Mouse (Mus musculus) G1E (cell line): ENCODE results near the gene Tshr. TPM values are rescaled to one million over a fixed set of nuclear protein-coding genes. Genes with fewer than 3 reads are reported as not detected.
A peak's percentile ranks its signal among the peaks of the same experiment; 100 is the strongest.
"Not testable (repeated sequence)": the region's sequence is repeated elsewhere in the genome, so short reads cannot be mapped to it uniquely, and the experiment has no call there.

Source experiments
- ATAC-seq: 2 replicates; pipeline ENCODE4 v1.8.0; 2016; ENCODE audit warnings: mild to moderate bottlenecking; ENCODE audit not compliant: insufficient number of reproducible peaks, poor library complexity, low FRiP score, severe bottlenecking; ENCODE audit errors: extremely low read depth
- DNase-seq: peaks from one replicate; pipeline ENCODE4 v3.0.0; 2012; ENCODE audit warnings: low spot score
- H3K27me3 ChIP-seq: 2 replicates; pipeline ENCODE4 v1.6.1; 2012; ENCODE audit warnings: mild to moderate bottlenecking, low read length, inconsistent platforms; ENCODE audit not compliant: insufficient read depth
- H3K36me3 ChIP-seq: replicated peaks from 2 replicates; pipeline ENCODE3; 2012; ENCODE audit warnings: mild to moderate bottlenecking, inconsistent platforms
- H3K4me1 ChIP-seq: 2 replicates; pipeline ENCODE4 v1.6.1; 2012; ENCODE audit warnings: low read depth, low read length, inconsistent platforms, mixed read lengths; ENCODE audit not compliant: insufficient read depth
- H3K4me3 ChIP-seq: 2 replicates; pipeline ENCODE4 v1.5.1; 2012; ENCODE audit warnings: low read depth, mild to moderate bottlenecking, inconsistent platforms, low read length, moderate library complexity, mixed read lengths
- H3K9me3 ChIP-seq: replicated peaks from 2 replicates; pipeline ENCODE4 v1.6.1; 2012; ENCODE audit warnings: inconsistent platforms
- CTCF ChIP-seq: IDR thresholded peaks from 2 replicates; pipeline ENCODE4 v1.5.1; 2012; ENCODE audit warnings: low read depth, low read length, inconsistent platforms, mixed read lengths
- GATA1 ChIP-seq: IDR thresholded peaks from 2 replicates; pipeline ENCODE4 v1.6.1; 2012; ENCODE audit warnings: borderline replicate concordance, low read length, inconsistent platforms, mixed read lengths
- GATA2 ChIP-seq: IDR thresholded peaks from 2 replicates; pipeline ENCODE4 v1.6.1; 2012; ENCODE audit warnings: low read depth, low read length, inconsistent platforms, borderline replicate concordance
- POLR2AphosphoS5 ChIP-seq: IDR thresholded peaks from 2 replicates; pipeline ENCODE4 v1.6.1; 2012; ENCODE audit warnings: low read depth, low read length, inconsistent platforms; ENCODE audit not compliant: insufficient replicate concordance
- TAL1 ChIP-seq: conservative IDR thresholded peaks from 2 replicates; pipeline ENCODE4 v1.6.1; 2012; ENCODE audit warnings: low read depth, low read length, inconsistent platforms, mixed read lengths
- polyA plus RNA-seq: library from polyadenylated mRNA; stranded (reverse); fragments of >175 nt; gene quantifications from 2 replicates; pipeline ENCODE4 v1.2.3, GENCODE M21; 2012
- total RNA-seq, 2 experiments: library from RNA; stranded (forward) in 1 of 2; stranded (reverse) in 1 of 2; fragments of 200-1000 nt in 1 of 2; fragments of >200 nt in 1 of 2; fragmentation: Nextera tagmentation in 1 of 2; gene quantifications; 2 replicates each; pipeline ENCODE4 v1.2.3; 2014 to 2017

The Tshr gene
- total and polyA plus RNA-seq, 3 experiments, result 0.49 TPM; not detected in 2

- no peak overlapping the region for H3K4me3 ChIP-seq
- no peak for DNase-seq
- H3K9me3 ChIP-seq, result no peaks in the 10 kb centered on the region
- H3K36me3 ChIP-seq, result no peaks in the 10 kb centered on the region
- TF ChIP-seq POLR2AphosphoS5, result no peak
- no peak for TF ChIP-seq GATA1
- no peak for ATAC-seq
- peaks cover 12% of the 10 kb centered on the region for H3K27me3 ChIP-seq
- no peaks in the 10 kb centered on the region for H3K4me1 ChIP-seq
Measured at GRCm38 (mm10) chr12:91534514-91534913, 150.2 kb downstream of the Tshr start.

- peaks cover 14% of the 10 kb centered on the region for H3K27me3 ChIP-seq
- H3K4me3 ChIP-seq, result no peak overlapping the region
- no peak for DNase-seq
- H3K9me3 ChIP-seq, result no peaks in the 10 kb centered on the region
- no peaks in the 10 kb centered on the region; the same call in 1 of the 2 replicates for H3K4me1 ChIP-seq
- TF ChIP-seq POLR2AphosphoS5 (no peak), TAL1 (no peak), GATA1 (no peak), GATA2 (no peak), CTCF (no peak)
- no peak for ATAC-seq
- no peaks in the 10 kb centered on the region for H3K36me3 ChIP-seq
Measured at GRCm38 (mm10) chr12:91540202-91540601, 155.8 kb downstream of the Tshr start.

DNA sequence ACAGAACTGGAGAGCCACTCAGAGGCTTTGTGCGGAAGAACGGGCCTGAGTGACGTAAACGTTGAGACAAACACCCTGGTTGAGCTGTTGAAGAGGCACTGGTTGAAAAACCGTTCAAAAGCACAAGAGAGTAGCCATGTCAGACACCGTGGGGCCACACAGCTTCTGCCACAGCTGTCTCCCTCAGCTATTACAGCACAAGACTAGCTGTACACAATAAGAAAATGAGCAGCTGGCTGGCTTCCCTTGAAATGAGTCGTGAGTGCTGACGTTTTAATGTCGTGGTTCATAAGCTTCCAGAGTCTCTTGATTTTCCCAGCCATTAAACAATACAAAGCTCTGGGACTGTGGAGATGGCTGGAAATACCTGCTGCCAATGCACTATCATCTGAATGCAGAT is 165.1 kb downstream of the Tshr start:
- ATAC-seq, result no peak
- TF ChIP-seq TAL1 (no peak), GATA1 (no peak), CTCF (no peak), GATA2 (no peak), POLR2AphosphoS5 (no peak)

DNA sequence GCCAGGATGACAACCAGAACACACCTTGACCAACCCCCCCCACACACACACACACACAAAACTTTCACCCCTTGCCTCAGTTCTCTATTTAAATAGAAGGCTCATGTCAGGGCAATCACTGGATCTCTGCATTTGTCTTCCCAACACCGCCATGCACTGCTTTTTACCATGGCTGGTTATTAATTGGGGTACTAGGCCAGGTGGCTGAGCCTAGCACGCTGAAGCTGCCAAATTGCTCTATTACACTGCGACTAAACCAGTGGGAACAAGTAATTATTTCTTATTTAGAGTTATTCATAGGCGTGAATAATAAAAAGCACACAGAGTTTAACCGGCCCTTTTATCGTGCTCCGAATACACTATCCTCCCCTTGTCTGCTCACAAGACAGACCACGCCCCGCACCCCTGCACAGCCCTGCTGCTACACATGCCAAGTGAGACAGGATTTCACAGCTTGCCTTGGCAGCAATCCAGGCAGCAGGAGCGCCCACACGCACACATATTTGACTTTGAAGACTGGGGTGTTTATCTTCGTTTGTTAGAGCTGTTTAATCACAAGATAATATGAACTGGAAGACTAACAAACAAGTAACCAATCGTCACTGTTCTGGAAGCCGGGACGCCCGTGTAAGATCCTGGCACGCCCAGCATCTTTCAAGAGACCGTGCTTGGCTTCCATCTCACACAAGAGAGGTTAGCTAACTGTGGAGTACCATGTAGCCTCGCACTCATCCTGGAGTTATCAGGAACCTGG is 167.6 kb downstream of the Tshr start:
- peak; percentile 16; the same call in 1 of the 2 replicates for ATAC-seq
- no peaks in the 10 kb centered on the region for H3K9me3 ChIP-seq
- H3K27me3 ChIP-seq, result no peaks in the 10 kb centered on the region
- TF ChIP-seq GATA1 (no peak), CTCF (no peak), TAL1 (no peak), POLR2AphosphoS5 (no peak), GATA2 (no peak)
- no peak overlapping the region for H3K4me3 ChIP-seq
- H3K36me3 ChIP-seq, result peaks cover 22% of the 10 kb centered on the region
- peak; percentile 45 for DNase-seq
- H3K4me1 ChIP-seq, result no peaks in the 10 kb centered on the region; the same call in 1 of the 2 replicates

More for the DNA sequence above, 165.1 kb downstream of the Tshr start:
- no peaks in the 10 kb centered on the region for H3K27me3 ChIP-seq
- H3K36me3 ChIP-seq, result peaks cover 12% of the 10 kb centered on the region
- no peaks in the 10 kb centered on the region; the same call in 1 of the 2 replicates for H3K4me1 ChIP-seq
- H3K9me3 ChIP-seq, result no peaks in the 10 kb centered on the region
- DNase-seq, result no peak
- no peak overlapping the region for H3K4me3 ChIP-seq

DNA sequence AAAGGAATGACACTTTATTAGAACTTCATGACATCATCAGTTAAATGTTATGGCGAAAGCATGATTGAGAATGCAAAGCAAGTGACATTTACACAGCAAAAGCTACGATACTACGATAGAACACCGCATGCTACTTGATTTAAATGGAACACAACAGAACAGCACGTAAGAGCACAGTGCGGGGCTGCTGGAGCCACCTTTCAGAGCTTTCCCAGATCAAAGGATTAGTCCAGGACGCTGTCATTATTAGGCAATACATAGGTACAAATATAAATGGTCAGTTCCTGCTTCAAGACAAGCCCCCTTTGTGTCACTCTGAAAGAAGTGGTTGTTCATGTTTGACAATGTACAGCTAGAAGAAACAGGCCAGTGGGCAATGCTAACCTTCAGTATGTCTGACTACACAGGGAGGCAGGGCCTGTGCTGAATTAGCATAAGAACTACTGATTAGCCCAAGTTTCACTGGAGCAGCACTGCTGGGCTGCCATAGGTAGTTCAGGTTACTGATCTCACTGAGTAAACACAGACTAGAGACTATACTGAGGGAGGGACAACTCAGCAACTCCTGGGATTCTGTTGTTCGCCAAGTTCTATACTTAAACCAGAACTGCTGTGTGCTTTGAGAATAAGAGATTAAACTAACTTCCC is 173.1 kb downstream of the Tshr start:
- not testable (repeated sequence) for H3K9me3 ChIP-seq, H3K4me1 ChIP-seq, DNase-seq, H3K27me3 ChIP-seq, H3K4me3 ChIP-seq, ATAC-seq
- H3K36me3 ChIP-seq, result peaks cover 55% of the 10 kb centered on the region

DNA sequence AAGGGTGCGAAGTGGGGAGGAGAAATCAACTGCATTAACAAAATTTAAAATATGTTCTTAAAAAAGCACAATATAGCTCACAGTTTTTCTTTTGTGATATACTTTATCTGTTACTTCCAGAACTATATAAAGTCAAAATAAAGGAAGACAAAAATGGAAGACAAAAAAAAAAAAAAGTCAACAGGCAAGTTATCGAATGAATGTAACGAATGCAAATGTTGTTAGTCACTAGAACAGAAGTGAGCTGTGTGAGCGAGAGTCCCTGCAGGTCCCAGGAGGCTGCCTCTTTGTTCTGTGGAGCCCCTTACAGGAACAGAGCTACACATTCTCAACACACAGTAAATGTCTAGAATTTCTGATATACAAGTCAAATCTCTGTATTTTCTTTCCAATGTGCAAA is 173.8 kb downstream of the Tshr start:
- H3K4me1 ChIP-seq, H3K27me3 ChIP-seq, H3K4me3 ChIP-seq, ATAC-seq, H3K9me3 ChIP-seq, DNase-seq: not testable (repeated sequence)
- peaks cover 60% of the 10 kb centered on the region for H3K36me3 ChIP-seq

DNA sequence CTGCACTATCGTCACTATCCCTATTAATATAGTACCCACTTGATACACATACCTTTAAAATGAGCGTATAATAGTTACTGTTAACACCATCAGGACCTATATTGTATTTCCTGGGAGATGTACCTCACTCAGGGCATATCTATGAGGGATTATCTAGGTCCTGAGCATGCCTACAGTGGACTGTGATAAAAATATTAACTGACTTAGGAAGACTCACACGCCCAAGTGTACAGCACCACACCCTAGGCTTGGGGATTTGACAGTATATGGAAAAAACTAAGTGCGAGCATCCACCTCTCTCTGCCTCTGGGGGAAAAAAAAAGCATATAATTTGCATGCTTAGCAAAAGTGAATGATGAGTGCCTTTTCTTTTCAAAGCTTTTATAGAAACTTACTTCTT is 182.8 kb downstream of the Tshr start:
- TF ChIP-seq GATA2 (no peak), TAL1 (no peak), GATA1 (no peak), POLR2AphosphoS5 (no peak), CTCF (no peak)
- no peak for DNase-seq
- peaks cover 9% of the 10 kb centered on the region; the same call in 1 of the 2 replicates for H3K4me1 ChIP-seq
- ATAC-seq, result no peak
- peaks cover 95% of the 10 kb centered on the region for H3K36me3 ChIP-seq
- no peaks in the 10 kb centered on the region for H3K27me3 ChIP-seq
- H3K4me3 ChIP-seq, result no peak overlapping the region
- no peaks in the 10 kb centered on the region for H3K9me3 ChIP-seq
